Mouse (Mus musculus) skeletal muscle tissue, adult 2 months (tissue): Measurements from ENCODE around the gene Eef2k.
A peak's percentile ranks its signal among the peaks of the same experiment; 100 is the strongest.
"Not testable (repeated sequence)": the region's sequence is repeated elsewhere in the genome, so short reads cannot be mapped to it uniquely, and the experiment has no call there.

Experiments
- DNase-seq: peaks from one replicate; pipeline ENCODE4 v3.0.0-alpha.2; 2012; ENCODE audit warnings: low read depth, low spot score

Gene Eef2k

GRCm38 (mm10) chr7:120880770-120881169 is 38.1 kb downstream of the Eef2k start:
- DNase-seq, result no peak

DNA sequence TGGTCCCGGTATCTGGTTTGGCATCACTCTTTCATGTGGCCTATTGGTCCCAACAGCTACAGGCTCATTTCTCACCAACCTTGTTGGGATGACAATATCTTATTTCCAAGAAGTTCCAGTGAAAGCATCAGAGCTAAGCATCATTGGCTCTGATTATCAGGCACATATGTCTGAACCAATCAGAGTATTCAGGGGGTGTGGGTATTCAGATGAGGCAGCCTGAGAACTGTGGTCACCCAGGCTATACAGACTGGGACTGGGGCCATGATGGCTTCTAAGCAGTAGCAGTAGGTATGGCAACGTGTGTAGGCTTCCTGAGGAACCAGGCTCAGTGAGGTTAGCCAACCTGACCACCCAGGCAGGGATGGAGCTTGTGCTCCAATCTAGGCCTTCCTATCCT is 38.8 kb downstream of the Eef2k start:
- DNase-seq, result no peak

- DNase-seq, result no peak
Observed at GRCm38 (mm10) chr7:120882674-120883073, 40.0 kb downstream of the Eef2k start.

- DNase-seq, result no peak
Observed at GRCm38 (mm10) chr7:120883523-120884290, 41.1 kb downstream of the Eef2k start.

DNA sequence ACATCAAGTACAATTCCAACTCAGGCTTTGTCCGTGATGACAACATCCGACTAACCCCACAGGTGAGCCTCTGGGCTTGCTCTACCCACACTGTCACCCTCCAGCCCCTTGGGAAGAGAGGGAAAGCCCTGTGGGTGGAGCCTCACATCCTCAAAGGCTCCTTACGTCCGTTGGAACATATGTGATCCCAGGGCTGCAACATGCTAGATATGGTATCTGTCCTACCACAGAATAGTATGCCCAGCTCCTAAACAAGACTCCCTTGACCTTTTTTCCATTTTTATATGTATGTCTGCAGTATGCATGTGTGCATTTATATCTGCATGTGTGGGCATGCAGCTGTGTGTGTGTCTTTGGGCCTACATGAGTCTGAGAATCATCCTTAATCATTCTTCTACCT is 42.1 kb downstream of the Eef2k start:
- DNase-seq, result no peak

DNA sequence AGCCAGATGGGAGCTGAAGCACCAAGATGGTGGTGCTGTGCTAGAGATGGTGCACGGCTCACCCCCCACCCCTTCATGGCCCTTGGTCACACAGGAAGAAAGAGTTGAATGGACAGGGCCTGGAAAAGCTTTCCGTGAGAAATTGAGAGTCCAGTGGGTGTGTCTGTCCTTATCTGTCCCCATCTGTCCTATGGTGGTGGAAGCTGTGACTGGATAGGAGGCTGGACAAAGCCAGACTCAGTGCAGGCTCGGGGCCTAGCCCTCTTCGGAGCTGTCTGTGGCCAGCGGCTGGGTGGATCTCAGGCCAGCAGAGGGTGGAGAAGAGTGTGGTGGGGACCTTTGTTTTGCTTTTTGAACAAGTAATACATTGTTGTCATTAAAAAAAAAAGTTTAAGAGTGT is 50.5 kb downstream of the Eef2k start:
- DNase-seq, result no peak

- no peak for DNase-seq
Observed at GRCm38 (mm10) chr7:120897054-120897453, 54.4 kb downstream of the Eef2k start.

DNA sequence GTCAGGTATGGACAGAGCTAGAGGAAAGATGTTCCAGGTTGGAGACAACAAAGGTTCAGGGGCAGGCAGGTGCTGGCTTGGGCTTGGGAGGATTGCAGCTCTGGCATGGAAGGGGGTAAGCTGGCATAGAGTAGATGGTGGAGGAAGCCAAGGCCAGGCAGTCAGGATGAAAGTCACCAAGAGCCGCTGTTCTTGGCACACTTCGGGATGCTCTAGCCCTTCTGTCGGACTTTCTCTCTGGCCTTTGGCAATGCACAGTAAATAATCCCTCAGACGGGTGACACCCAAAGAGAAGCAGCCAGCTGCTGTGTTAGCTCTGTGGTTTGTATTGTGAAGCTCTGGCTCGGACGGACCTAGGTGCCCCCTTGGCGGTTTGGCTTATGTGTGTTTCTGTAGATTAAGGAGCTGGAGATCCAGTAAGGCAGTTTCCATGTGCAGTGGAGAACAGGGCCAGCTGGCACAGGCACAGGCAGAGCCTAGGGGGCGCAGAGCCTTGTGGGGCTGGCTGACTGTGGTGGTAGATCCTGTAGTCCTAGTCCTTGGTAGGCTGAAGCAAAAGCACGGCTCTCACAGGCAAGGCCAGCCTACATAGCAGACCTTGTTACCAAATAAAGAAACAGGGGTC is 55.2 kb downstream of the Eef2k start:
- peak; percentile 34 for DNase-seq

GRCm38 (mm10) chr7:120900191-120900590 is 57.6 kb downstream of the Eef2k start:
- no peak for DNase-seq

- DNase-seq, result no peak
Observed at GRCm38 (mm10) chr7:120901701-120902100, 59.1 kb downstream of the Eef2k start.

- DNase-seq, result no peak
Observed at GRCm38 (mm10) chr7:120902931-120903330, 60.3 kb downstream of the Eef2k start.

DNA sequence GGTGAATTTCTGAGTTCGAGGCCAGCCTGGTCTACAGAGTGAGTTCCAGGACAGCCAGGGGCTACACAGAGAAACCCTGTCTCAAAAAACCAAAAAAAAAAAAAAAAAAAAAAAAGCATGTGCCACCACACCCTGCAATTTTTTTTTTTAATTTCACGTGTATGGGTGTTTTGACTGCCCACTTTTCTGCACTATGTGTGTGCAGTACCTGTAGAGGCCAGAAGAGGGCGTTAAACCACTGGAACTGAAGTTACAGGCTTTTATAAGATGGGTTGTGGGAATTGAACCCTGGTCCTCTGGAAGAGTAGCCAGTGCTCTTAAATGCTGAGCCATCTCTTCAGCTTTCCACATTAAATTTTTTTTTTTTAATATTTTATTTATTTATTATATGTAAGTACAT is 67.5 kb downstream of the Eef2k start:
- not testable (repeated sequence) for DNase-seq

DNA sequence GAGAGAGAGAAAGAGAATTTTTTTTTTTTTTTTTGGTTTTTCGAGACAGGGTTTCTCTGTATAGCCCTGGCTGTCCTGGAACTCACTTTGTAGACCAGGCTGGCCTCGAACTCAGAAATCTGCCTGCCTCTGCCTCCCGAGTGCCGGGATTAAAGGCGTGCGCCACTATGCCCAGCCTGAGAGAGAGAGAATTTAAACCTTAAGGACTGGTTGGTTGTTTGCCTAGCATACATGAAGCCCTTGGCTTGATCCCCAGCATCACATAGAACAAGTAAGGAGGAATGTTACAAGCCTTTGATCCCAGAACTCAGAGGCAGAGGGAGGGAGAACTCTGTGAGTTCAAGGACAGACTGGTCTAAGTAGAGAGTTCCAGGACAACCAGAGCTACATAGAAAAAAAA is 68.6 kb downstream of the Eef2k start:
- not testable (repeated sequence) for DNase-seq

GRCm38 (mm10) chr7:120913332-120913731 is 70.7 kb downstream of the Eef2k start:
- DNase-seq, result no peak

DNA sequence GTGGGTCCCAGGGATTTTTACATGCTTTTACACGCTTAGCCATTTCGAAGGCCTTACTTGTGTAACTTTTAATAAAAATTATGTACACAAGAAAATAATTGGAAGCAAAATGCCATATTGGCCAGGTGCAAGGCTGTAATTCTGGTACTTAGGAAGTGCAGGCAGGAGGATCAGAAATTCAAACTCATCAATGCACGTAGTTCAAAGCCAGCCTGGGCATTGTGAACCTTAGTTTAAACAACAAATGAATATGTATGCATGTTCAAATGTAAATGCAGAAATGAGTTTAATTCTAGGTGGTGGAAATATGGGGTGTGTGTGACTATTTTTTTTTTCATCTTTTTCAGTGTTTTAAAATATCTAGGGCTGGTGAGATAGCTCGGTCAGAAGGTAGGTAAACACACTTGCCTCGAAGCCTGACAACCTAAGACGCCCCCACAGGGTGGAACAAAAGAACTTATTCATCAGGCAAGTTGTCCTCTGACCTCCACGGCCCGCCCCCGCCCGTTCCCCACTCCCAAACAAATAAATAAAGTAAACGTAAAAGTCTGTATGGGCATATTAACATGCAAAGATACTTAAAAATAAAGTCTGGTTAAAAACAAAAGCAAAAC is 73.7 kb downstream of the Eef2k start:
- no peak for DNase-seq

DNA sequence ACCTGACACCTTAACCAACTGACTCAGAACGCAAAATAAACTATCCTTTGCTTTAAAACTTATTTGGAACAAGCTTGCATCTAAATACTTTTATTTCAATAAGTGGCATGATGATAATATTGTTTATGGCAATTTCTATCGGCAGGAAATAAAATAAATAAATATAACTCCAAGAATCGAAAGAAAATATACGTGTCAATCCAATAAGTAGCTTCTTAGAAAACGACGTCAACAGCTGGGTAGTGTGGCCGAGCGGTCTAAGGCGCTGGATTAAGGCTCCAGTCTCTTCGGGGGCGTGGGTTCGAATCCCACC is 74.6 kb downstream of the Eef2k start:
- no peak for DNase-seq

- peak; percentile 99 for DNase-seq
Observed at GRCm38 (mm10) chr7:120917592-120918461, 75.2 kb downstream of the Eef2k start, which contains the start of gene Polr3e. TSS of gene Polr3e (plus strand) at chr7:120917744.

DNA sequence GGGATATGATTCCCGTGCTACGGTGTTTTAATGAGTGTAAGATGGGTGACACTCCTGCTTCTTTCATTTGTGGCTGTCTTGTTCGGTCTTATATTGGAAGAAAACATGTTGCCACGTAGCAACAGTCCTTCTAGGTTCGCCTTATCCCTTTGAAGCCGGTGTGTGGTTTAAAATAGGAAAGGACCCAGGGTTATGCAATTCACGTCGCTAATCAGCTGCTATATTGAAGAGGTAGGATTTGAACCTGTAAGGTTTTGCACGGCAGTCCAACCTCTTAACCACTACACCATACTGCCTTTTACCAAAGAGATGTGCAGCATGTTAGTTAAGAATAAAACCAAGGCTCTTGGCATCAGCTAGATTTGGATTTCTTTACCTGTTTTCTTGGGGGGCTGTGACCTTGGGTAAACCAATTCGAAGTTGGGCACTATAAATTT is 75.9 kb downstream of the Eef2k start:
- peak; percentile 94 for DNase-seq

- no peak for DNase-seq
Observed at GRCm38 (mm10) chr7:120933110-120933509, 90.5 kb downstream of the Eef2k start.

DNA sequence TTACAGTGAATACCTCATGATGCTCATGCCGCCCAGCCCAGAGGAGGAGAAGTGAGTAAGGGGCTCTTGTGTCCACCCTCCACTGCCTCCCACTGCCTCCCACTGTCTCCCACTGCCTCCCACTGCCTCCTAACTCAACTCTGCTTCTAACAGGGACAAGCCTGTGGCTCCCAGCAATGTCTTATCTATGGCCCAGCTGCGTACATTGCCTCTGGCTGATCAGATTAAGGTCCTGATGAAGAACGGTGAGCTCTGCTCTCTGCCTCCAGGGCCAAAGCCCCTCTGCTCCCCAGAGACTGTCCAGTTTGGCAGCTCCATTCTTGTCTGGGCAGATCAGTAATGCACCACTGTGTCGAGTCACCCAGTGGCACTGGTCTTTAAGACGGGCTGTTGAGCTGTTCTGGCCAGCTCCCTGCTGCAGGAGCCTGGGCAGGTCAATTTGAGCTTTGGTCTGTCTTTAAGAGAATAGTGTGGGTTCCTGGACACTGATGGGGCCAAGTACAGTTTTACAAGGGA is 91.1 kb downstream of the Eef2k start:
- DNase-seq, result no peak

DNA sequence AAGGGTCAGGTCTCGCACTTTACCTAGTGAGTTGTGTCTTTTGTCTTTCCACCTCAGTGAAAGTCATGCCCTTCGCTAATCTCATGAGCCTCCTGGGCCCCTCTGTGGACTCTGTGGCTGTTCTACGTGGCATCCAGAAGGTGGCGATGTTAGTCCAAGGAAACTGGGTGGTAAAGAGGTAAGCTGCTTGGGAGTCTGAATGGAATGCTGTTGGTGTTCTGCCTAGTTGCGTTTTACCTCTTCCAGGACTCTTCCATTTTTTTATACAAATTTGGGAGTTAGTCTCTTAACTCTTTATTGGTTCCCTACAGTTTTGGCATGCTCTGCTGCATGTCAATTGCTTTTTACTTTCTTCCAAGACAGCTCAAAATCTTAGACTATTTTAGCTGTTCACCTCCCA is 92.1 kb downstream of the Eef2k start:
- peak; percentile 38 for DNase-seq

DNA sequence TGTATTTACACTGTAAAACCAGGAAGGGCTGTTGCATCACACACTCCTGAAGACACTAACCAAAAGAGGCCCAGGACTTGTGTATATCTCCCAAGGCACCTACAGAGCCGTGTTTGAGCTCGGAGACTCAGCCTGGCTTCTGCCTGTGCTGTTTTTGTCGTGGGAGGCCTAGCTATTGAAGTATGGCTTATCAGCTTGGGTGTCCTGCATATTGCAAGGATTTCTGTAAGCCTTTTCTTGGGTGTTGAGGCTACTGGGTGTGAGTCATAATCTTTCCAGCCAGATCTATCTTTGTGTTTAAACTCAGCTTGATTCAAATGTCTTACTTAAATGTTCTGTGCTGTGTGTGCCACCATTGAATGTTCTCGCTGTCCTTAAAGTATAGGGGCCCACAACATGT is 93.9 kb downstream of the Eef2k start:
- no peak for DNase-seq
